In the genomic region with DNA sequence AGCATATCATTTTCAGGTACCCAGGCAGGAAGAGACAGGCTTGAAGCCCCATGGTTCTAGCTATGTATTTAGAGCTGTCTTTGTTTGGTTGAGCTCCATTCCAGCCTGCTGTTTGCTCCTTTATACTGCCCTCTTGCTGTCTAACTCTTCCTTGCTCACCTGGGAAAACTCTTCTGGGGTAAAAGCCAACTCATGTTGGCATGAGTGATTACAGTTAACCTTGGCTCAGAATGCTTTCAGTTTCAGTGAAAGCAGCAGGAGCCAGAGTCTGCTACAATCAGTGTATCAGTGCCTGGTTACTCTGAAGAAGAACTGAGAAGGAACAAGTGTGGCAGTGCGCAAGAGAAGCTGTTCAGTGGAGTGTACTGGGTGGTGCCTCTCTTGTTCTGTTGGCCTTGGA, we compare ENCODE assay signal across 11 mouse cellular contexts.
DNase-seq lines count a peak whose midpoint lies in the region; ATAC-seq and TF ChIP-seq lines count a peak whose summit lies in the region.
"Had no signal": no experiment of that assay in that cellular context is flagged by ENCODE, and none has a peak within 500 bp of the region (broad histone marks: within the 10 kb centered on the region; RNA-seq: fewer than 3 reads in every experiment).

No protein-coding gene starts in this region.

- H3K9me3 ChIP-seq in midbrain, postnatal 0 days (ENCODE audit: low read length) = no peaks in the 10 kb centered on the region
- no peaks in the 10 kb centered on the region for H3K9me3 ChIP-seq in midbrain, embryonic 13.5 days
- no peaks in the 10 kb centered on the region for H3K9me3 ChIP-seq in neural tube, embryonic 15.5 days (replicated peaks)
- H3K9me3 ChIP-seq: embryonic facial prominence, embryonic 15.5 days; liver, embryonic 12.5 days had no signal

- 97% methylated on average over 1 of the region's 1 CpGs for WGBS in midbrain, postnatal 0 days
- 100% methylated on average over 1 of the region's 1 CpGs for WGBS in midbrain, embryonic 13.5 days
- 85% methylated on average over 1 of the region's 1 CpGs for WGBS in neural tube, embryonic 15.5 days

- no peak overlapping the region for H3K9ac ChIP-seq in midbrain, postnatal 0 days (replicated peaks; ENCODE audit: low read length, poor library complexity, severe bottlenecking)
- H3K9ac ChIP-seq in midbrain, embryonic 13.5 days (replicated peaks) = no peak overlapping the region
- H3K9ac ChIP-seq in neural tube, embryonic 15.5 days (replicated peaks) = no peak overlapping the region
- H3K9ac ChIP-seq: embryonic facial prominence, embryonic 15.5 days; liver, embryonic 12.5 days had no signal

- ATAC-seq in midbrain, postnatal 0 days (ENCODE audit: low FRiP score) = no peak
- ATAC-seq in midbrain, embryonic 13.5 days = no peak
- no peak for ATAC-seq in neural tube, embryonic 15.5 days (ENCODE audit: low FRiP score)
- no peak for ATAC-seq in granulocyte monocyte progenitor cell, adult 5-6 weeks (replicated peaks; ENCODE audit: poor library complexity, severe bottlenecking)
- ATAC-seq: liver, embryonic 12.5 days had no signal

- no peaks in the 10 kb centered on the region for H3K4me1 ChIP-seq in midbrain, postnatal 0 days (ENCODE audit: insufficient read depth, low read length)
- no peaks in the 10 kb centered on the region for H3K4me1 ChIP-seq in midbrain, embryonic 13.5 days (replicated peaks)
- no peaks in the 10 kb centered on the region for H3K4me1 ChIP-seq in neural tube, embryonic 15.5 days
- H3K4me1 ChIP-seq: liver, embryonic 12.5 days had no signal

- no peak overlapping the region for H3K4me2 ChIP-seq in midbrain, postnatal 0 days (ENCODE audit: low read depth, low read length, poor library complexity, severe bottlenecking)
- no peak overlapping the region for H3K4me2 ChIP-seq in midbrain, embryonic 13.5 days (replicated peaks)
- H3K4me2 ChIP-seq in neural tube, embryonic 15.5 days = no peak overlapping the region
- H3K4me2 ChIP-seq: embryonic facial prominence, embryonic 15.5 days; liver, embryonic 12.5 days had no signal

- peak; percentile 45 for DNase-seq in heart, adult 8-10 months (ENCODE audit: low spot score)
- no peak for DNase-seq in heart, adult 11 months
- peak; percentile 42 for DNase-seq in midbrain, postnatal 0 days (ENCODE audit: low spot score)
- DNase-seq in cerebellum, adult 9-11 months = peak; percentile 45
- DNase-seq in kidney, postnatal 25 days = peak; percentile 35 to 56
- DNase-seq: right cerebral cortex, postnatal 14 days had no signal

- H3K36me3 ChIP-seq in midbrain, postnatal 0 days (ENCODE audit: insufficient read depth, low read length) = no peaks in the 10 kb centered on the region
- H3K36me3 ChIP-seq in midbrain, embryonic 13.5 days = no peaks in the 10 kb centered on the region
- H3K36me3 ChIP-seq in neural tube, embryonic 15.5 days = no peaks in the 10 kb centered on the region
- H3K36me3 ChIP-seq: embryonic facial prominence, embryonic 15.5 days; liver, embryonic 12.5 days had no signal

- H3K27me3 ChIP-seq in midbrain, postnatal 0 days (ENCODE audit: insufficient read depth, low read length) = no peaks in the 10 kb centered on the region
- no peaks in the 10 kb centered on the region for H3K27me3 ChIP-seq in midbrain, embryonic 13.5 days
- no peaks in the 10 kb centered on the region for H3K27me3 ChIP-seq in neural tube, embryonic 15.5 days (replicated peaks)
- H3K27me3 ChIP-seq: embryonic facial prominence, embryonic 15.5 days; liver, embryonic 12.5 days had no signal

- peak; percentile 18; the same call in 1 of the 2 replicates for TF ChIP-seq CTCF in midbrain, postnatal 0 days (IDR thresholded peaks at IDR 0.05)

- no peak overlapping the region for H3K27ac ChIP-seq in midbrain, postnatal 0 days (ENCODE audit: low read depth, low read length)
- H3K27ac ChIP-seq in midbrain, embryonic 13.5 days = no peak overlapping the region
- H3K27ac ChIP-seq in neural tube, embryonic 15.5 days (replicated peaks) = no peak overlapping the region
- H3K27ac ChIP-seq: embryonic facial prominence, embryonic 15.5 days; liver, embryonic 12.5 days had no signal

- H3K4me3 ChIP-seq in midbrain, postnatal 0 days (ENCODE audit: low read depth, low read length) = no peak overlapping the region
- H3K4me3 ChIP-seq in midbrain, embryonic 13.5 days (replicated peaks) = no peak overlapping the region
- H3K4me3 ChIP-seq in neural tube, embryonic 15.5 days (replicated peaks) = no peak overlapping the region
- H3K4me3 ChIP-seq: embryonic facial prominence, embryonic 15.5 days; liver, embryonic 12.5 days had no signal
